ENCODE assay signal across 8 mouse cellular contexts in the genomic region with DNA sequence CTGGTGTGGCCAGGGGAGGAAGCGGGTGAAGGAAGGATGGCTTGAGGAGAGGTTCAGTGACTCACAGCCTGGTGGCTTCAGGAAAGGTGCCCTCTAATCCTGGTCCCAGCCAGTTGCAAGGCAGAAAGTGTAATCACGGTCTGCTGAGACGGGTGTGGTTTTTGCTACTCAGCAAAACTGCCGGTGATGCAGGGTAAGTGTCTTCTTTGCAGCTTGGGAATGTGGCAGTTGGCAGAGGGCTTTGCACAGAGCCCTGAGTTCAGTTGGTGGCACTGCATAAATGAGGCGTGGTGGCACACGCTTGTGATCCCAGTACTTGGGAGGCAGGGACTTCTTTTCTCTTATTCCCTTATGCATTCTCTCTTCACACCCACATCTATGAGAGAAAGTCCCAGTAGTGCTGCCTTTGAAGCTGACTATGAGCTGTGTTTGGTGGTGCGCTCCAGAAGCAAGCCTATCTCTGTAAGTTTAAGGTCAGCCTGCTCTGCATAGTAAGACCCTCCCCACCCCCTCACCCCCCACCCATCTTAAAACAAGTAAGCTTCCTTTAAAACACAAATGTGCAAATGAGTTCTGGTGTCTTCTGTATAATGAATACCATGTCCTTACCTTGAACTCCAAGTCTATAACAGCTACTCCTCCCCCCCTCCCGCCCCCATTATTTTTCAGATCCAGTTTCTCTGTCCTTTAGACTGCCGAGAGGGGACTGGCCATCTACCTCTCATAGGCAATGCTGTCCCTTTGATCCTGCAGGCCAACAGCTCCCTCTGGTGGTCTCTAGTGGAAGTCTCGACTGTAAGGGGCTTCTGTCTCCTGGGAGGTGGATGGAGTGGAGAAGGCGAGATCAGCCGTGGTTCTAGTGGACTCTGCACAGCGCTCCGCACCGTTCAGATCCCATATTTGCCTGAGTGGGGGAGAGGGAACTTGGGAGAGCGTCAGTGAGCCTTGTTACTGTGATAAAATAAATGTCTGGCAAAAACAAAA. TPM values are rescaled to one million over a fixed set of nuclear protein-coding genes. Genes with fewer than 3 reads are reported as not detected.
DNase-seq lines count a peak whose midpoint lies in the region; ATAC-seq and TF ChIP-seq lines count a peak whose summit lies in the region.

No protein-coding gene starts in this region.

- H3K4me3 ChIP-seq in forebrain, embryonic 15.5 days, result no peak overlapping the region
- H3K4me3 ChIP-seq in lung, adult 2 months (replicated peaks; ENCODE audit: extremely low read depth, low read depth, low read length), result no peak overlapping the region

- 0 out of 2 replicates have a peak, but pooled peaks cover 2% of the 10 kb centered on the region for H3K4me1 ChIP-seq in forebrain, embryonic 15.5 days
- H3K4me1 ChIP-seq in lung, adult 2 months (ENCODE audit: control insufficient read depth, insufficient read depth, low read length), result no peaks in the 10 kb centered on the region

- ATAC-seq in forebrain, embryonic 15.5 days (replicated peaks), result peak; percentile 87
- ATAC-seq in neutrophil, adult 5-6 weeks (ENCODE audit: extremely low read depth, insufficient number of reproducible peaks, low FRiP score, poor library complexity, severe bottlenecking), result peak; percentile 89

- 0 out of 2 replicates have a peak overlapping the region, but pooled peaks have one; percentile 14 for H3K4me2 ChIP-seq in forebrain, embryonic 15.5 days (replicated peaks)

- peak; percentile 82 for DNase-seq in ES-CJ7 (ENCODE audit: low read depth, low spot score)
- DNase-seq in cerebellum, adult 11 months, result peak; percentile 66
- peak; percentile 66 for DNase-seq in heart, postnatal 25 days (ENCODE audit: low spot score)
- peak; percentile 90 for DNase-seq in layer of hippocampus, adult 11-12 months (ENCODE audit: low spot score)
- peak; percentile 80 for DNase-seq in lung, adult 2 months
- peak; percentile 89 for DNase-seq in testis, postnatal 10 days (ENCODE audit: low spot score)

- TF ChIP-seq POLR2A in lung, adult 2 months (IDR thresholded peaks at IDR 0.05; ENCODE audit: borderline replicate concordance, extremely low read depth, low read depth, low read length), result no peak

- TF ChIP-seq CTCF in lung, adult 2 months (IDR thresholded peaks at IDR 0.05; ENCODE audit: insufficient read depth, low read length), result peak; percentile 97

- no peak overlapping the region for H3K27ac ChIP-seq in forebrain, embryonic 15.5 days (replicated peaks)

- 41% methylated on average over 16 of the region's 16 CpGs for WGBS in forebrain, embryonic 15.5 days
- 34% methylated on average over 16 of the region's 16 CpGs for WGBS in lung, adult 2 months

- H3K9ac ChIP-seq in forebrain, embryonic 15.5 days (replicated peaks), result no peak overlapping the region

- intact Hi-C loops in heart, postnatal 25 days (cut with DNase I), result loop anchor here (1.0 to 5.0 kb wide), 4 partner anchors 18 to 226 kb away; no protein-coding TSS in a partner anchor

- no peaks in the 10 kb centered on the region for H3K27me3 ChIP-seq in forebrain, embryonic 15.5 days

- no peaks in the 10 kb centered on the region for H3K9me3 ChIP-seq in forebrain, embryonic 15.5 days

- H3K36me3 ChIP-seq in forebrain, embryonic 15.5 days, result no peaks in the 10 kb centered on the region

RNA-seq across cellular contexts. Expression of a gene that starts 11.2 kb away (rescaled TPM):
- 180 and 182 TPM in 2 replicates for polyA plus RNA-seq in forebrain, embryonic 15.5 days (2015; fragmentation: Nextera tagmentation; extraction: Ambion mirVana)
- total RNA-seq in heart, postnatal 25 days (2021), result 1 to 10 TPM; 3.6 to 4.8 TPM
- polyA plus RNA-seq in lung, adult 2 months (2012; rRNA removed), result 1.6 and 2.1 TPM in 2 replicates
- total RNA-seq in neutrophil, adult 5-6 weeks (2017), result 0.70 and 1.8 TPM in 2 replicates

RNA-seq across cellular contexts. Expression of a gene that starts 15.2 kb away (rescaled TPM):
- polyA plus RNA-seq in forebrain, embryonic 15.5 days (2015; fragmentation: Nextera tagmentation; extraction: Ambion mirVana), result 2.1 TPM in 2 replicates
- 1 to 10 TPM; 3.4 to 8.0 TPM for total RNA-seq in heart, postnatal 25 days (2021)
- 16.7 and 22.5 TPM in 2 replicates for polyA plus RNA-seq in lung, adult 2 months (2012; rRNA removed)
- not detected in 2 replicates for total RNA-seq in neutrophil, adult 5-6 weeks (2017)

RNA-seq across cellular contexts. Expression of a gene that starts 45.7 kb away (rescaled TPM):
- 16.6 and 17.7 TPM in 2 replicates for polyA plus RNA-seq in forebrain, embryonic 15.5 days (2015; fragmentation: Nextera tagmentation; extraction: Ambion mirVana)
- total RNA-seq in heart, postnatal 25 days (2021), result 10 to 100 TPM in 1 of 2 experiments, 1 to 10 TPM in 1; 10.0 to 14.9 TPM
- 22.1 and 35.2 TPM in 2 replicates for polyA plus RNA-seq in lung, adult 2 months (2012; rRNA removed)
- 28.2 and 29.6 TPM in 2 replicates for total RNA-seq in neutrophil, adult 5-6 weeks (2017)
